In genomic region chr13:100659864-100660456, GRCm38 (mm10) we compare ENCODE assay signal across 8 mouse cellular contexts. TPM values are rescaled to one million over a fixed set of nuclear protein-coding genes. Genes with fewer than 3 reads are reported as not detected.
A peak's percentile ranks its signal among the peaks of the same experiment; 100 is the strongest.
DNase-seq lines count a peak whose midpoint lies in the region; ATAC-seq and TF ChIP-seq lines count a peak whose summit lies in the region.

No protein-coding gene starts in this region.

- H3K27ac ChIP-seq in kidney, adult 2 months (ENCODE audit: insufficient read depth, low read depth, low read length) = no peak overlapping the region
- H3K27ac ChIP-seq in liver, embryonic 14.5 days = no peak overlapping the region
- H3K27ac ChIP-seq in neural tube, embryonic 11.5 days (ENCODE audit: low read depth, low read length) = no peak overlapping the region

- H3K4me1 ChIP-seq in G1E (ENCODE audit: insufficient read depth, low read depth, low read length) = peaks cover 7% of the 10 kb centered on the region
- no peaks in the 10 kb centered on the region for H3K4me1 ChIP-seq in kidney, adult 2 months (ENCODE audit: control insufficient read depth, insufficient read depth, low read length)
- no peaks in the 10 kb centered on the region for H3K4me1 ChIP-seq in liver, embryonic 14.5 days (replicated peaks; ENCODE audit: control insufficient read depth in 2 of 2, insufficient read depth in 2 of 2, low read length in 1 of 2)
- H3K4me1 ChIP-seq in neural tube, embryonic 11.5 days (ENCODE audit: control insufficient read depth, insufficient read depth, low read length) = no peaks in the 10 kb centered on the region

- TF ChIP-seq CTCF in G1E (IDR thresholded peaks at IDR 0.05; ENCODE audit: low read depth, low read length) = peak; percentile 83
- peak; percentile 84 for TF ChIP-seq CTCF in kidney, adult 2 months (conservative IDR thresholded peaks at IDR 0.05; ENCODE audit: insufficient read depth, insufficient read length, low read depth, low read length)
- TF ChIP-seq CTCF in liver, embryonic 14.5 days (IDR thresholded peaks at IDR 0.05; ENCODE audit: low read depth) = peak; percentile 92

- no peak for ATAC-seq in G1E (ENCODE audit: extremely low read depth, insufficient number of reproducible peaks, low FRiP score, poor library complexity, severe bottlenecking)
- 0 out of 2 replicates have a peak, but pooled peaks have one; percentile 28 for ATAC-seq in liver, embryonic 14.5 days (ENCODE audit: insufficient read depth)
- ATAC-seq in neural tube, embryonic 11.5 days (ENCODE audit: insufficient read depth, low FRiP score, low TSS enrichment) = no peak

- H3K4me3 ChIP-seq in G1E (ENCODE audit: low read depth, low read length) = no peak overlapping the region
- no peak overlapping the region for H3K4me3 ChIP-seq in kidney, adult 2 months (ENCODE audit: insufficient read depth, low read depth, low read length)
- no peak overlapping the region for H3K4me3 ChIP-seq in liver, embryonic 14.5 days (ENCODE audit: insufficient read depth in 1 of 2, low read depth in 2 of 2, low read length in 2 of 2)
- no peak overlapping the region for H3K4me3 ChIP-seq in neural tube, embryonic 11.5 days (ENCODE audit: low read depth, low read length)

- no peak for TF ChIP-seq EP300 in liver, embryonic 14.5 days (IDR thresholded peaks at IDR 0.05; ENCODE audit: low read depth)

- no peak overlapping the region for H3K4me2 ChIP-seq in liver, embryonic 14.5 days (ENCODE audit: low read depth)
- no peak overlapping the region for H3K4me2 ChIP-seq in neural tube, embryonic 11.5 days (ENCODE audit: low read depth)

- TF ChIP-seq POLR2A in kidney, adult 2 months (IDR thresholded peaks at IDR 0.05; ENCODE audit: low read depth, low read length) = no peak

- H3K27me3 ChIP-seq in G1E (ENCODE audit: insufficient read depth, low read length) = no peaks in the 10 kb centered on the region
- H3K27me3 ChIP-seq in kidney, adult 2 months (replicated peaks; ENCODE audit: control insufficient read depth, insufficient read depth, low read length) = no peaks in the 10 kb centered on the region
- no peaks in the 10 kb centered on the region for H3K27me3 ChIP-seq in liver, embryonic 14.5 days (ENCODE audit: control insufficient read depth, insufficient read depth, low read length)
- no peaks in the 10 kb centered on the region for H3K27me3 ChIP-seq in neural tube, embryonic 11.5 days (ENCODE audit: control insufficient read depth, insufficient read depth, low read length)

- no peak overlapping the region for H3K9ac ChIP-seq in liver, embryonic 14.5 days (replicated peaks)
- H3K9ac ChIP-seq in neural tube, embryonic 11.5 days (ENCODE audit: low read length) = no peak overlapping the region

- 34% methylated on average over 4 of the region's 4 CpGs for WGBS in kidney, adult 2 months
- 27% methylated on average over 4 of the region's 4 CpGs for WGBS in liver, embryonic 14.5 days (ENCODE audit: insufficient replicate concordance)
- 39% methylated on average over 4 of the region's 4 CpGs for WGBS in neural tube, embryonic 11.5 days

- H3K36me3 ChIP-seq in G1E (replicated peaks) = peaks cover 66% of the 10 kb centered on the region
- peaks cover 1% of the 10 kb centered on the region; the same call in 1 of the 2 replicates for H3K36me3 ChIP-seq in kidney, adult 2 months (ENCODE audit: control insufficient read depth, insufficient read depth, low read length)
- H3K36me3 ChIP-seq in liver, embryonic 14.5 days (replicated peaks; ENCODE audit: control insufficient read depth, insufficient read depth, low read depth) = peaks cover 4% of the 10 kb centered on the region
- no peaks in the 10 kb centered on the region for H3K36me3 ChIP-seq in neural tube, embryonic 11.5 days (ENCODE audit: control insufficient read depth, insufficient read depth, low read length)

- H3K9me3 ChIP-seq in G1E (replicated peaks) = no peaks in the 10 kb centered on the region
- H3K9me3 ChIP-seq in liver, embryonic 14.5 days (ENCODE audit: control insufficient read depth, low read length) = no peaks in the 10 kb centered on the region
- no peaks in the 10 kb centered on the region for H3K9me3 ChIP-seq in neural tube, embryonic 11.5 days (ENCODE audit: control insufficient read depth, low read length)

- DNase-seq in A20 (ENCODE audit: low read depth, low spot score) = peak; percentile 72
- no peak for DNase-seq in G1E (ENCODE audit: low spot score)
- DNase-seq in cerebellum, adult 18-20 months = peak; percentile 60 to 69
- DNase-seq in forelimb bud, embryonic 11.5 days (ENCODE audit: low read depth, low spot score) = peak; percentile 77
- DNase-seq in kidney, adult 2 months = peak; percentile 62
- peak in 2 of 3 experiments; percentile 49 to 61 for DNase-seq in liver, embryonic 14.5 days (ENCODE audit: low read depth in 3 of 3, low spot score in 3 of 3)
- peak; percentile 67 for DNase-seq in neural tube, embryonic 11.5 days (ENCODE audit: low spot score)
- DNase-seq in thymus, postnatal 25 days = peak; percentile 43

RNA-seq across cellular contexts. Expression of gene Taf9, which starts 8.6 kb away (rescaled TPM):
- total RNA-seq in G1E (2014; fragmentation: Nextera tagmentation) = 161 and 259 TPM in 2 replicates
- total RNA-seq in G1E (2017) = 22.3 and 24.1 TPM in 2 replicates
- 28.3 and 32.9 TPM in 2 replicates for polyA plus RNA-seq in G1E (2012)
- polyA plus RNA-seq in kidney, adult 2 months (2012; rRNA removed) = 1.8 and 2.6 TPM in 2 replicates
- 5.5 and 10.0 TPM in 2 replicates for polyA plus RNA-seq in liver, embryonic 14.5 days (2012; rRNA removed)
- 18.0 and 20.8 TPM in 2 replicates for polyA plus RNA-seq in liver, embryonic 14.5 days (2014; fragmentation: Nextera tagmentation; extraction: Ambion mirVana)
- 16.4 and 18.4 TPM in 2 replicates for polyA plus RNA-seq in neural tube, embryonic 11.5 days (2014; fragmentation: Nextera tagmentation; extraction: Ambion mirVana)

RNA-seq across cellular contexts. Expression of gene Rad17, which starts 9.1 kb away (rescaled TPM):
- total RNA-seq in G1E (2014; fragmentation: Nextera tagmentation) (43.9 and 50.9 TPM in 2 replicates), G1E (2017) (42.7 and 48.6 TPM in 2 replicates)
- 8.9 and 10.6 TPM in 2 replicates for polyA plus RNA-seq in G1E (2012)
- 4.0 and 5.2 TPM in 2 replicates for polyA plus RNA-seq in kidney, adult 2 months (2012; rRNA removed)
- 4.9 and 8.5 TPM in 2 replicates for polyA plus RNA-seq in liver, embryonic 14.5 days (2012; rRNA removed)
- polyA plus RNA-seq in liver, embryonic 14.5 days (2014; fragmentation: Nextera tagmentation; extraction: Ambion mirVana) = 13.6 TPM in 2 replicates
- polyA plus RNA-seq in neural tube, embryonic 11.5 days (2014; fragmentation: Nextera tagmentation; extraction: Ambion mirVana) = 25.3 and 28.2 TPM in 2 replicates

RNA-seq across cellular contexts. Expression of gene Ak6, which starts 9.2 kb away (rescaled TPM):
- total RNA-seq in G1E (2014; fragmentation: Nextera tagmentation) = 259 and 280 TPM in 2 replicates
- 338 and 362 TPM in 2 replicates for total RNA-seq in G1E (2017)
- polyA plus RNA-seq in G1E (2012) = 43.4 and 44.0 TPM in 2 replicates
- polyA plus RNA-seq in kidney, adult 2 months (2012; rRNA removed) = 38.8 and 52.5 TPM in 2 replicates
- 74.2 and 111 TPM in 2 replicates for polyA plus RNA-seq in liver, embryonic 14.5 days (2012; rRNA removed)
- polyA plus RNA-seq in liver, embryonic 14.5 days (2014; fragmentation: Nextera tagmentation; extraction: Ambion mirVana) = 183 and 191 TPM in 2 replicates
- 334 and 336 TPM in 2 replicates for polyA plus RNA-seq in neural tube, embryonic 11.5 days (2014; fragmentation: Nextera tagmentation; extraction: Ambion mirVana)

RNA-seq across cellular contexts. Expression of gene Ccdc125, which starts 9.6 kb away (rescaled TPM):
- total RNA-seq in G1E (2014; fragmentation: Nextera tagmentation) (not detected in 2 replicates), G1E (2017) (0.06 TPM in 1 of 2 replicates, not detected in the other)
- polyA plus RNA-seq in G1E (2012) = not detected in 2 replicates
- polyA plus RNA-seq in kidney, adult 2 months (2012; rRNA removed) = 1.8 and 1.9 TPM in 2 replicates
- polyA plus RNA-seq in liver, embryonic 14.5 days (2012; rRNA removed) = 1.8 and 3.7 TPM in 2 replicates
- 3.4 and 4.2 TPM in 2 replicates for polyA plus RNA-seq in liver, embryonic 14.5 days (2014; fragmentation: Nextera tagmentation; extraction: Ambion mirVana)
- 2.0 and 2.3 TPM in 2 replicates for polyA plus RNA-seq in neural tube, embryonic 11.5 days (2014; fragmentation: Nextera tagmentation; extraction: Ambion mirVana)

RNA-seq across cellular contexts. Expression of gene Marveld2, which starts 43.2 kb away (rescaled TPM):
- total RNA-seq in G1E (2014; fragmentation: Nextera tagmentation) = 1.4 and 2.8 TPM in 2 replicates
- total RNA-seq in G1E (2017) = 1.9 and 2.7 TPM in 2 replicates
- polyA plus RNA-seq in G1E (2012) = 0.35 and 0.40 TPM in 2 replicates
- polyA plus RNA-seq in kidney, adult 2 months (2012; rRNA removed) = 11.5 and 13.0 TPM in 2 replicates
- polyA plus RNA-seq in liver, embryonic 14.5 days (2012; rRNA removed) = 3.0 and 4.0 TPM in 2 replicates
- 5.9 and 6.5 TPM in 2 replicates for polyA plus RNA-seq in liver, embryonic 14.5 days (2014; fragmentation: Nextera tagmentation; extraction: Ambion mirVana)
- 2.4 and 2.6 TPM in 2 replicates for polyA plus RNA-seq in neural tube, embryonic 11.5 days (2014; fragmentation: Nextera tagmentation; extraction: Ambion mirVana)
